Mouse (Mus musculus) CH12.LX (cell line): Measurements from ENCODE around the gene Tut7. TPM values are rescaled to one million over a fixed set of nuclear protein-coding genes. Genes with fewer than 3 reads are reported as not detected.

Experiments used
- DNase-seq: peaks from one replicate; pipeline ENCODE4 v3.0.0-alpha.2; 2013; ENCODE audit errors: extremely low read depth
- H3K27ac ChIP-seq: 2 replicates; pipeline ENCODE4 v1.5.1; 2012; ENCODE audit warnings: low read depth, mild to moderate bottlenecking, control low read depth, moderate library complexity; ENCODE audit not compliant: insufficient read depth
- H3K27me3 ChIP-seq: replicated peaks from 2 replicates; pipeline ENCODE3; 2012; ENCODE audit warnings: inconsistent platforms
- H3K36me3 ChIP-seq, 2 experiments: replicated peaks in 1 of 2; 2 replicates each; pipeline versions ENCODE3 to v1.6.1; 2012; ENCODE audit warnings: inconsistent platforms in 1 of 2, low read length in 1 of 2, mild to moderate bottlenecking in 1 of 2, mixed read lengths in 1 of 2, moderate library complexity in 1 of 2; ENCODE audit not compliant: control insufficient read depth in 1 of 2, insufficient read depth in 1 of 2
- H3K4me1 ChIP-seq, 2 experiments: 2 replicates each; pipeline ENCODE4 v1.6.1; 2012; ENCODE audit warnings: inconsistent platforms in 1 of 2, moderate library complexity in 1 of 2; ENCODE audit not compliant: insufficient read depth in 2 of 2, control insufficient read depth in 1 of 2
- H3K4me2 ChIP-seq: 2 replicates; pipeline ENCODE4 v1.6.1; 2012; ENCODE audit warnings: low read depth, mild to moderate bottlenecking, control low read depth; ENCODE audit not compliant: poor library complexity, insufficient read depth, severe bottlenecking
- H3K4me3 ChIP-seq, 3 experiments: fragments of 150-350 bp in 1 of 3; sonication (generic) in 1 of 3; replicated peaks in 1 of 3; 2 replicates each; pipeline versions ENCODE3 to v1.5.1; 2011 to 2012; ENCODE audit warnings: low read depth in 2 of 3, low read length in 2 of 3, mild to moderate bottlenecking in 2 of 3, moderate library complexity in 2 of 3, control low read depth in 1 of 3, improper control_type of control experiment in 1 of 3, inconsistent platforms in 1 of 3, mixed read lengths in 1 of 3; ENCODE audit not compliant: poor library complexity in 1 of 3
- H3K79me2 ChIP-seq: replicated peaks from 2 replicates; pipeline ENCODE4 v1.6.1; 2012; ENCODE audit warnings: mild to moderate bottlenecking, moderate library complexity; ENCODE audit not compliant: control insufficient read depth, poor library complexity, insufficient read depth, severe bottlenecking; ENCODE audit errors: extremely low read depth
- H3K9ac ChIP-seq: 2 replicates; pipeline ENCODE4 v1.6.1; 2012; ENCODE audit warnings: low read depth, mild to moderate bottlenecking, control low read depth, moderate library complexity; ENCODE audit not compliant: insufficient read depth
- H3K9me3 ChIP-seq: replicated peaks from 2 replicates; pipeline ENCODE3; 2012; ENCODE audit warnings: low read length, inconsistent platforms, mixed read lengths
- ELF1 ChIP-seq: IDR thresholded peaks from 2 replicates; pipeline ENCODE4 v1.6.1; 2014; ENCODE audit warnings: low read depth, mild to moderate bottlenecking, inconsistent platforms, low read length, improper control_type of control experiment
- EP300 ChIP-seq: IDR thresholded peaks from 2 replicates; pipeline ENCODE4 v1.6.1; 2011; ENCODE audit warnings: low read length, improper control_type of control experiment
- ETS1 ChIP-seq: conservative IDR thresholded peaks from 2 replicates; pipeline ENCODE4 v1.6.1; 2012; ENCODE audit warnings: low read depth, mild to moderate bottlenecking, inconsistent platforms, low read length, improper control_type of control experiment, moderate library complexity
- HCFC1 ChIP-seq: IDR thresholded peaks from 2 replicates; pipeline ENCODE4 v1.6.1; 2012; ENCODE audit warnings: low read depth, mild to moderate bottlenecking, inconsistent platforms, low read length, improper control_type of control experiment
- IRF4 ChIP-seq: IDR thresholded peaks from 2 replicates; pipeline ENCODE4 v1.6.1; 2014; ENCODE audit warnings: low read depth, mild to moderate bottlenecking, inconsistent platforms, low read length, improper control_type of control experiment
- JUND ChIP-seq: conservative IDR thresholded peaks from 2 replicates; pipeline ENCODE4 v1.6.1; 2011; ENCODE audit warnings: low read depth, low read length, improper control_type of control experiment
- MXI1 ChIP-seq: IDR thresholded peaks from 2 replicates; pipeline ENCODE4 v1.6.1; 2011; ENCODE audit warnings: mild to moderate bottlenecking, low read depth, low read length, improper control_type of control experiment
- PAX5 ChIP-seq: IDR thresholded peaks from 2 replicates; pipeline ENCODE4 v1.6.1; 2012; ENCODE audit warnings: low read length, inconsistent platforms, mixed read lengths
- POLR2A ChIP-seq: IDR thresholded peaks from 2 replicates; pipeline ENCODE4 v1.6.1; 2011; ENCODE audit warnings: low read depth, mild to moderate bottlenecking, improper control_type of control experiment, low read length
- RAD21 ChIP-seq: IDR thresholded peaks from 2 replicates; pipeline ENCODE4 v1.6.1; 2011; ENCODE audit warnings: low read depth, mild to moderate bottlenecking, low read length, improper control_type of control experiment, moderate library complexity
- TBP ChIP-seq: conservative IDR thresholded peaks from 2 replicates; pipeline ENCODE4 v1.6.1; 2011; ENCODE audit warnings: low read depth, low read length, improper control_type of control experiment
- UBTF ChIP-seq: IDR thresholded peaks from 2 replicates; pipeline ENCODE4 v1.6.1; 2012; ENCODE audit warnings: low read depth, mild to moderate bottlenecking, inconsistent platforms, low read length, improper control_type of control experiment, moderate library complexity
- USF2 ChIP-seq: conservative IDR thresholded peaks from 2 replicates; pipeline ENCODE4 v1.6.1; 2011; ENCODE audit warnings: low read depth, low read length, improper control_type of control experiment
- ZC3H11A ChIP-seq: IDR thresholded peaks from 2 replicates; pipeline ENCODE4 v1.6.1; 2012; ENCODE audit warnings: low read depth, mild to moderate bottlenecking, inconsistent platforms, low read length, improper control_type of control experiment
- ZMIZ1 ChIP-seq: IDR thresholded peaks from 2 replicates; pipeline ENCODE4 v1.6.1; 2012; ENCODE audit warnings: low read depth, mild to moderate bottlenecking, inconsistent platforms, low read length, improper control_type of control experiment
- ZNF384 ChIP-seq: IDR thresholded peaks from 2 replicates; pipeline ENCODE4 v1.6.1; 2012; ENCODE audit warnings: low read depth, low read length, improper control_type of control experiment, inconsistent platforms
- dilution Hi-C: fragments of 300-500 bp; cut with MboI; formaldehyde crosslinking; loops from 2 replicates; pipeline ENCODE4 v1.14.3; 2020; ENCODE audit warnings: low sequenced_read_pairs; ENCODE audit not compliant: extremely low pct_unique_long_range_greater_than_20kb, extremely low pct_ligation_motif_present
- in situ Hi-C: fragments of 300-500 bp; cut with MboI; formaldehyde crosslinking; loops from 3 replicates; pipeline ENCODE4 v1.14.3; 2019; ENCODE audit warnings: low sequenced_read_pairs, low pct_ligation_motif_present, low pct_unique_long_range_greater_than_20kb, mixed read lengths
- polyA plus RNA-seq: library from polyadenylated mRNA; unstranded; fragments of >175 nt; gene quantifications from 2 replicates; pipeline ENCODE4 v1.2.1, GENCODE M21; 2012; ENCODE audit warnings: low read depth; ENCODE audit not compliant: insufficient read length
- total RNA-seq, 2 experiments: library from RNA; depleted of rRNA; stranded (reverse); fragments of 300-350 nt in 1 of 2; fragments of >200 nt in 1 of 2; gene quantifications; 2 replicates each; pipeline ENCODE4 v1.2.3; 2012 to 2014

The Tut7 gene
- total and polyA plus RNA-seq, 3 experiments, result 14.3 to 21.6 (median 17.9) TPM

DNA sequence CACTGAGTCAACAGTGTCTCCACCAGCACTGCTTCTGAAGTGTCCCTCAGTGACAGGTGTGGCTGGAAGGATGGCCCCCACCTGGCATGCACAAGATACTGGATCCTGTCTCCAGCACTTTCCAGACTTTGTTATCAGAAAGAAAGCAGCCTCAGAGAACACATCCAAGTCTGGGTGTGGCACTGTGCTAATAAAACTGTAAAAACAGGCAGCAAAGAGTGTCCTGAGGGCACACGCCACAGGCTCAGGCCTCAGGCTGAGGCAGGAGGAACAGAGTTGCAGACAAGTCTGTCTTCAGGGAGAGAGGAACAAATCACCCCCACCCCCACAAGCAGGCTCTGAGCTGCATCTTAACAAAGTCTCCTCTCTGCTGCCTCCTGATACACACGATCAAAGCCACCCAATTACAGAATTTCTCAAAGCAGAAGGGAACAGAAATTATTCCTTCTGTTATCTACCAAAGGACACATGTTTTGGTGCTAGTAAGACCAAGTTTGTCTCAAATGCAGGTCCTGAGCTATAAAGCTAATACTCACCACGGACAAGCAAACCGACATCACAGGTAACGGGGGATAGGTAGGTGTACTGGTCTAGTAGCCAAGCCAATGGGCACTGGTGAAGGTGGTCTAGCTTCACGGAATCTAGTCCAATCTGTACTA is 27.0 kb downstream of the Tut7 start:
- no peak for DNase-seq
- H3K27me3 ChIP-seq, result no peaks in the 10 kb centered on the region
- no peaks in the 10 kb centered on the region for H3K79me2 ChIP-seq
- no peaks in the 10 kb centered on the region for H3K9me3 ChIP-seq
- in situ Hi-C loops (no loop called here), dilution Hi-C loops (no loop called here)
- H3K36me3 ChIP-seq, result peaks cover 76 to 95% of the 10 kb centered on the region in 2 experiments
- no peak for TF ChIP-seq JUND
- no peak for TF ChIP-seq USF2
- no peak for TF ChIP-seq RAD21
- no peak overlapping the region for H3K27ac ChIP-seq
- H3K9ac ChIP-seq, result no peak overlapping the region
- no peak overlapping the region for H3K4me2 ChIP-seq
- peaks cover 8 to 28% of the 10 kb centered on the region in 2 experiments for H3K4me1 ChIP-seq
- no peak overlapping the region for H3K4me3 ChIP-seq

DNA sequence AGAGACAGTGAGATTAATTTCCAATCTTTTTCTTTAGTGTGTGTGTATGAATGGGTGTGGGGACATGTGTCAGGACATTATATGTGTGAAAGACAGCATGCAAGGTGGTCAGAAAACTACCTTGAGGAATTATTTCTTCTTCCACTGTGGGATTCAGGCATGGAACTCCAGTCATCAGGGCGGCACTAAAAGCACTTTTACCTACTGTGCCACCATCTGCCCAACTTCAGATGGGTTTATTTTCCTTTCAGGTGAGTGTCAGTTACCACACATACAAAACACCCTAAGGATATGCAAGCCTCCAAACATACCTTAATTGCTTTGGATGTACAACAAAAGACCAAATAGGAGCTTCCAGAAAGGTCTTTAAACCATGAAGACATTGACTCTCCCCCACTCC is 28.2 kb downstream of the Tut7 start:
- no peak overlapping the region for H3K4me2 ChIP-seq
- H3K9me3 ChIP-seq, result no peaks in the 10 kb centered on the region
- DNase-seq, result no peak
- H3K9ac ChIP-seq, result no peak overlapping the region
- no peak for TF ChIP-seq UBTF
- no peak for TF ChIP-seq ETS1
- no peak for TF ChIP-seq PAX5
- no peak for TF ChIP-seq ZNF384
- TF ChIP-seq IRF4, result no peak
- TF ChIP-seq EP300, result no peak
- no peak for TF ChIP-seq HCFC1
- no peak for TF ChIP-seq ELF1
- TF ChIP-seq POLR2A, result no peak
- TF ChIP-seq ZC3H11A, result no peak
- no peak for TF ChIP-seq USF2
- no peak for TF ChIP-seq MXI1
- TF ChIP-seq TBP, result no peak
- TF ChIP-seq ZMIZ1, result no peak
- H3K79me2 ChIP-seq, result no peaks in the 10 kb centered on the region
- H3K27me3 ChIP-seq, result no peaks in the 10 kb centered on the region
- in situ Hi-C loops (no loop called here), dilution Hi-C loops (no loop called here)
- no peak overlapping the region for H3K27ac ChIP-seq
- peaks cover 78 to 95% of the 10 kb centered on the region in 2 experiments for H3K36me3 ChIP-seq
- no peak overlapping the region for H3K4me3 ChIP-seq
- peaks cover 8 to 18% of the 10 kb centered on the region in 2 experiments for H3K4me1 ChIP-seq
